Mouse (Mus musculus) hindbrain, embryonic 15.5 days (tissue): ENCODE results near the gene Pfn1. TPM values are rescaled to one million over a fixed set of nuclear protein-coding genes. Genes with fewer than 3 reads are reported as not detected.

Source experiments
- ATAC-seq: fragments of 200-750 bp; cut with Nextera tagmentation; 2 replicates; pipeline ENCODE4 v1.8.0; 2017; ENCODE audit warnings: low read depth, moderate number of reproducible peaks, moderate TSS enrichment; ENCODE audit not compliant: low FRiP score
- H3K27ac ChIP-seq: fragments of 300-500 bp; sonication (generic); replicated peaks from 2 replicates; pipeline ENCODE4 v1.5.1; 2015; ENCODE audit warnings: mild to moderate bottlenecking, inconsistent platforms
- H3K27me3 ChIP-seq: fragments of 300-500 bp; sonication (generic); 2 replicates; pipeline ENCODE4 v1.6.1; 2015; ENCODE audit warnings: control low read depth, inconsistent platforms
- H3K36me3 ChIP-seq: fragments of 300-500 bp; sonication (generic); 2 replicates; pipeline ENCODE4 v1.6.1; 2015; ENCODE audit warnings: control low read depth, inconsistent platforms
- H3K4me1 ChIP-seq: fragments of 300-500 bp; sonication (generic); replicated peaks from 2 replicates; pipeline ENCODE4 v1.6.1; 2015; ENCODE audit warnings: control low read depth, inconsistent platforms
- H3K4me2 ChIP-seq: fragments of 300-500 bp; sonication (generic); 2 replicates; pipeline ENCODE4 v1.6.1; 2015; ENCODE audit warnings: moderate library complexity, mild to moderate bottlenecking, inconsistent platforms
- H3K4me3 ChIP-seq: fragments of 300-500 bp; sonication (generic); 2 replicates; pipeline ENCODE4 v1.5.1; 2015; ENCODE audit warnings: mild to moderate bottlenecking, inconsistent platforms
- H3K9ac ChIP-seq: fragments of 300-500 bp; sonication (generic); 2 replicates; pipeline ENCODE4 v1.6.1; 2015; ENCODE audit warnings: inconsistent platforms
- H3K9me3 ChIP-seq: fragments of 300-500 bp; sonication (generic); 2 replicates; pipeline ENCODE4 v1.6.1; 2016; ENCODE audit warnings: control low read depth, inconsistent platforms
- WGBS: fragments of 180-500 bp; shearing (Covaris S2); methylation state at CpG from one replicate; pipeline ENCODE4 v1.1.7; 2015; 5-methylcytosine and 5-hydroxymethylcytosine counted together
- polyA plus RNA-seq: library from polyadenylated mRNA; unstranded; fragments of >200 nt; fragmentation: Nextera tagmentation; extraction: Ambion mirVana; gene quantifications from 2 replicates; pipeline ENCODE4 v1.2.1, GENCODE M21; 2015

Gene Pfn1
- polyA plus RNA-seq, 1 experiment from 2014 or later, result 792 TPM

DNA sequence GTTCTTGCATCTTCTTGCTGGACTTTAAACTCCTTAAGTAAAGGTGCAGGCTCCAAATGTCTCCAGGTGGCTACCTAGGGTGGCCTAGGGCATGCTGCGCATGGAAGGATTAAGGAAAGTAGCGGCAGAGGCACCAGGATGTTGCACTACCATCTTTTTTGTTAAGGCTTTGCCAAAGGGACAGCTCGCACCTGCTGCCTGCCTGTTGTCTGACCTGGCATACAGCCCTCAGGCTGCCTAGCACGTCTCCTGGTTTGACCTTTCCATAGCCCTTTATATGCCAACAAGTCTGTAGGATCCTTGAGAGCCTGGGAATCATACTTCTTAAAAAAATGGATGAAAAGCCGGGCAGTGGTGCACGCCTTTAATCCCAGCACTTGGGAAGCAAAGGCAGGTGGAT is 11.4 kb downstream of the Pfn1 start:
- Histone ChIP-seq H3K4me1 (peaks cover 23% of the 10 kb centered on the region), H3K27me3 (no peaks in the 10 kb centered on the region), H3K9me3 (no peaks in the 10 kb centered on the region), H3K4me3 (no peak overlapping the region), H3K4me2 (no peak overlapping the region), H3K9ac (no peak overlapping the region), H3K27ac (no peak overlapping the region), H3K36me3 (peaks cover 21% of the 10 kb centered on the region)
- 90% methylated on average over 6 of the region's 6 CpGs for WGBS
- no peak for ATAC-seq

DNA sequence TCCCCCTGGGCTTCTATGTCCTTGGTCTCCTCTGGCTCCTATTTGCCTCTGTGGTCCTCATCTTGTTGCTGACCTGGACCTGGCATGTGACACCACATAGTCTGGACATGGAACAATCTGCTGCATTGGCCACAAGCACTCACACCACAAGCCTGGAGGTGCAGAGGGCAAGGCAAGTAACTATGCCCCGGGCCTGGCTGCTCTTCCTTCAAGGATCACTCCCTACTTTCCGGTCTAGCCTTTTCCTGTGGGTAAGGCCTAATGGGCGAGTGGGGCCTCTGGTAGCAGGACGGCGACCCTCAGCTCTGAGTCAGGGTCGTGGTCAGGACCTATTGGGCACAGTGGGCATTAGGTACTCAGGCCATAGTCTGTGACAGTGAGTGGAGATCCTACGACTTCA is 13.2 kb downstream of the Pfn1 start:
- no peaks in the 10 kb centered on the region for H3K27me3 ChIP-seq
- no peak overlapping the region for H3K4me2 ChIP-seq
- no peak overlapping the region for H3K27ac ChIP-seq
- H3K4me1 ChIP-seq, result peaks cover 16% of the 10 kb centered on the region
- WGBS, result 86% methylated on average over 7 of the region's 7 CpGs
- ATAC-seq, result no peak
- no peak overlapping the region for H3K4me3 ChIP-seq
- peaks cover 21% of the 10 kb centered on the region for H3K36me3 ChIP-seq
- H3K9me3 ChIP-seq, result no peaks in the 10 kb centered on the region
- H3K9ac ChIP-seq, result no peak overlapping the region

DNA sequence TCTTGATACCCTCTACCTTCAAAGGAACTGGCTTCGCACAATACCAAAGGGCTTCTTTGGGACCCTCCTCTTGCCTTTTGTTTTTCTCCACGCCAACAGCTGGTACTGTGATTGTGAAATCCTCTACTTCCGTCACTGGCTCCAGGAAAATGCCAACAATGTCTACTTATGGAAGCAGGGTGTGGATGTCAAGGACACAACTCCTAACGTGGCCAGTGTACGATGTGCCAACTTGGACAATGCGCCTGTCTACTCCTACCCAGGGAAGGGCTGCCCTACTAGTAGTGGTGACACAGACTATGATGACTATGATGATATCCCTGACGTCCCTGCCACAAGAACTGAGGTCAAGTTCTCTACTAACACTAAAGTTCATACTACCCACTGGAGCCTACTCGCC is 14.5 kb downstream of the Pfn1 start:
- no peak overlapping the region for H3K9ac ChIP-seq
- no peaks in the 10 kb centered on the region for H3K9me3 ChIP-seq
- H3K4me2 ChIP-seq, result no peak overlapping the region
- no peak for ATAC-seq
- peaks cover 20% of the 10 kb centered on the region for H3K36me3 ChIP-seq
- H3K4me1 ChIP-seq, result peaks cover 3% of the 10 kb centered on the region; the same call in 1 of the 2 replicates
- no peak overlapping the region for H3K27ac ChIP-seq
- H3K27me3 ChIP-seq, result no peaks in the 10 kb centered on the region
- 85% methylated on average over 8 of the region's 8 CpGs for WGBS
- no peak overlapping the region for H3K4me3 ChIP-seq

DNA sequence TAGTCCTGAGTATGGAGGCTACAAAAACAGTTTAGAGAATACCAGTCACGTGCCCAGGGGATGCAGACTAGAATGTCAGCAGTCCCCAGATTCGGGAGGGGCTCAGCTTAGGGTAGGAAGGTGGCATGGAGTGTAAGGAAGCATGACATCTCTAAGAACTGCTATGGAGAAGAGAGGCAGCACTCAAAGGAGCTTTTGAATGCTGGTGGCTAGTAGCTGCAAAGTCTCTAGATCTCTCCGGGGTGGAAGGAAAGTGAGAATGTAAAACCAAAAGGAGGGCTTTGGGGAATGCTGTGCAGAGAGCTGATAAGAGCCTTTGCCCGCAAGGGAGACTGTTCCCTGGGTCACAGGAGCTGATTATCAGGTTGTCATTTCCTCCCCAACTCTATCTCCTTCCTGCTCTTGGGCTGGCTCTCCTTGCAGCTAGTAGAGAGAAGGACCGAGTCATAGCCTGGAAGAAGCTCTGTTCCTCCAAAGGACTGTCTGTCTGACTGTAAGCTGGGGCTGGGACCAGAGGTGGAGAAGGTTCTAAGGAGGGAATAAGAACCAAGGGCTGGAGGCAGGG is 15.6 kb downstream of the Pfn1 start, which contains the start of gene Gp1ba:
Gene Gp1ba (plus strand): TSS at position 409 of the 565 bp plus-strand sequence.
- H3K27me3 ChIP-seq, result no peaks in the 10 kb centered on the region
- H3K27ac ChIP-seq, result no peak within 1 kb of the TSS
- no peak within 1 kb of the TSS for H3K4me2 ChIP-seq
- 59% methylated on average over 5 of the region's 5 CpGs for WGBS
- H3K4me3 ChIP-seq, result no peak within 1 kb of the TSS
- no peaks in the 10 kb centered on the region for H3K4me1 ChIP-seq
- no peak for ATAC-seq
- no peak within 1 kb of the TSS for H3K9ac ChIP-seq
- H3K9me3 ChIP-seq, result no peaks in the 10 kb centered on the region
- peaks cover 9% of the 10 kb centered on the region for H3K36me3 ChIP-seq

GRCm38 (mm10) chr11:70638293-70638692 is 16.2 kb downstream of the Pfn1 start:
- Histone ChIP-seq H3K4me2 (no peak overlapping the region), H3K4me3 (no peak overlapping the region), H3K9me3 (no peaks in the 10 kb centered on the region), H3K27ac (no peak overlapping the region), H3K27me3 (no peaks in the 10 kb centered on the region), H3K9ac (no peak overlapping the region), H3K36me3 (peaks cover 5% of the 10 kb centered on the region), H3K4me1 (no peaks in the 10 kb centered on the region)
- no peak for ATAC-seq
- 83% methylated on average over 1 of the region's 1 CpGs for WGBS

DNA sequence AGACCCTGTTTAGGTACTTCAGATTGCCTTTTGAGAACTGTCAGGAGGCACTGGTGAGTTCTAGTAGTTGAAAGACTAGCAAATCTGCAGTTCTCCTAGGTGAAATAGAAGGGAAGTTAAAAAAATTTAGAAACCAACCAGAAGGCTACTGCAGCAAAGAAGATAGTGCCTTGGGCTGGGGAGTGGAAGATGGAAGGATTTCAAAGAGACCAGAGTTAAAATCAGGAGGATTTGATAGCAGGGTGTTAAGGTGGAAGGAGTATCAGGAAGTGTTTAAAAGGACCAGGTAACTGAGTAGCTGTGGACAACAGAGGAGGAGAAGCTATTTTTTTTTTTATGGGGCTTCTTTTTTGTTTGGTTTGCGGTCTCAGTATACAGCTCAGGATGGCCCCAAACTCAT is 16.7 kb downstream of the Pfn1 start:
- WGBS, result 95% methylated on average over 1 of the region's 1 CpGs
- H3K4me1 ChIP-seq, result no peaks in the 10 kb centered on the region
- H3K9ac ChIP-seq, result no peak overlapping the region
- H3K27me3 ChIP-seq, result no peaks in the 10 kb centered on the region
- H3K9me3 ChIP-seq, result no peaks in the 10 kb centered on the region
- no peak overlapping the region for H3K27ac ChIP-seq
- ATAC-seq, result no peak
- H3K4me3 ChIP-seq, result no peak overlapping the region
- H3K4me2 ChIP-seq, result no peak overlapping the region
- H3K36me3 ChIP-seq, result peaks cover 3% of the 10 kb centered on the region

- no peaks in the 10 kb centered on the region for H3K27me3 ChIP-seq
- no peak for ATAC-seq
- H3K9ac ChIP-seq, result no peak overlapping the region
- WGBS, result 86% methylated on average over 4 of the region's 4 CpGs
- no peaks in the 10 kb centered on the region for H3K36me3 ChIP-seq
- H3K27ac ChIP-seq, result no peak overlapping the region
- no peaks in the 10 kb centered on the region for H3K4me1 ChIP-seq
- H3K4me3 ChIP-seq, result no peak overlapping the region
- no peaks in the 10 kb centered on the region for H3K9me3 ChIP-seq
- no peak overlapping the region for H3K4me2 ChIP-seq
Observed at GRCm38 (mm10) chr11:70635601-70636000, 18.8 kb downstream of the Pfn1 start.

DNA sequence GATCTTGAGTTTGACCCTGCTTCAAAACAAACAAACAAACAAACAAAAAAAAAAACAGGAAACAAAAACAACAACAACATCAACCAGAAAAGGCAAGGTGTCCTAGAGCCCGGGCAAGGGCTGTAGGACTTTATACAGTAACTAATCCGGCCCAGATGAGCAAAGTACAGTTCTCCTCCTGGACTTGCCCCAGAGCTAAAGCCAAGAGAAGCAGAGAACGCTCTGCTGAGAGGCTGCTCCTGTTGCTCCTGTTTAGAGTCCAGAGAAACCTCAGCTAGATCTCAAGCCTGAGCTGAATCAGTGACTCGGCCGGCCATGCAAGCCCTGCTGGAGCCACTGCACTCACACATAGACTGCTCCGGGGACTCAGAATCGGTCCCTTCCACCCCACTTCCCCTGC is 24.3 kb downstream of the Pfn1 start:
- no peak overlapping the region for H3K4me2 ChIP-seq
- no peaks in the 10 kb centered on the region for H3K36me3 ChIP-seq
- no peaks in the 10 kb centered on the region for H3K27me3 ChIP-seq
- no peak for ATAC-seq
- H3K27ac ChIP-seq, result no peak overlapping the region
- H3K9ac ChIP-seq, result no peak overlapping the region
- no peak overlapping the region for H3K4me3 ChIP-seq
- WGBS, result 70% methylated on average over 7 of the region's 7 CpGs
- no peaks in the 10 kb centered on the region for H3K9me3 ChIP-seq
- no peaks in the 10 kb centered on the region for H3K4me1 ChIP-seq

DNA sequence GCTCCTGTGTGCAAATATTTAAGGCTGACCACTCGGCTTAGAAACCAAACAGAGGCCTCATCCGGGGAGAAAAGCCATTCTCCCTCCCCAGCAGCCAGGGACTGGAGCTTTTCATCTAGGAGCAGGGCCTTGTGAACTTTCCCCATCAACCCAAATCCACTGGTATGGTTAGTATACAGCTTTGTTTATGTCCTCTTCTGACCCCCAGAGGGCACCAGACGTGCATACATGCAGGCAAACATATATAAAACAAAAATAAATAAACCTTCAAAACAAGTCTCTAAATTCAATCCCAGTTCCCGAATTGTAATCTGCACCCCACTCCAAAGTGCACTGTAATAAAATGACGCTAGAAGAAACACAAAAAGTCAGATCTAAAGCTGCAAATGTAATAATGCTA is 24.9 kb downstream of the Pfn1 start:
- 58% methylated on average over 5 of the region's 5 CpGs for WGBS
- Histone ChIP-seq H3K27me3 (no peaks in the 10 kb centered on the region), H3K4me2 (no peak overlapping the region), H3K4me3 (no peak overlapping the region), H3K9me3 (no peaks in the 10 kb centered on the region), H3K4me1 (no peaks in the 10 kb centered on the region), H3K9ac (no peak overlapping the region), H3K36me3 (no peaks in the 10 kb centered on the region), H3K27ac (no peak overlapping the region)
- ATAC-seq, result no peak

GRCm38 (mm10) chr11:70628431-70628830 is 26.0 kb downstream of the Pfn1 start:
- Histone ChIP-seq H3K4me3 (no peak overlapping the region), H3K4me1 (no peaks in the 10 kb centered on the region), H3K4me2 (no peak overlapping the region), H3K27ac (no peak overlapping the region), H3K9me3 (no peaks in the 10 kb centered on the region), H3K27me3 (no peaks in the 10 kb centered on the region), H3K9ac (no peak overlapping the region), H3K36me3 (no peaks in the 10 kb centered on the region)
- ATAC-seq, result no peak
- WGBS, result 82% methylated on average over 2 of the region's 2 CpGs

DNA sequence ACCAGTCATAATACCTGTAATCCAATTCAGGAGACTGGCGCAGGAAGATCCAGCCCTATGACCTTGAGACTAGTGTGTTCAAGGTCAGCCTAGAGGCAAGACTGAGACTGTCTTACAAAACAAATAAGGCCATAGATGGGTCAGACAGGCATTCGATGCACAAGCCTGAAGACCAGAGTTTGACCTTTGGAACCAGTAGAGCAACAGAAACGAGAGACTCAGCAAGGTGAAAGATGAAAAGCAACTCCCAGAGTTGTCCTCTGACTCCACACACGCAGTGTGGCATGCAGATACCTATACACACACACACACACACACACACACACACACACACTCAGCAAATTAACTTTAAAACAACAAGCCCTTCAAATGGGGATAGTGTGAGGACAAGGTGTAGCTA is 27.6 kb downstream of the Pfn1 start:
- H3K9ac ChIP-seq, result no peak overlapping the region
- H3K9me3 ChIP-seq, result no peaks in the 10 kb centered on the region
- no peak overlapping the region for H3K27ac ChIP-seq
- H3K4me3 ChIP-seq, result no peak overlapping the region
- H3K27me3 ChIP-seq, result no peaks in the 10 kb centered on the region
- no peak overlapping the region for H3K4me2 ChIP-seq
- H3K36me3 ChIP-seq, result no peaks in the 10 kb centered on the region
- ATAC-seq, result no peak
- H3K4me1 ChIP-seq, result no peaks in the 10 kb centered on the region
- WGBS, result 87% methylated on average over 4 of the region's 4 CpGs

DNA sequence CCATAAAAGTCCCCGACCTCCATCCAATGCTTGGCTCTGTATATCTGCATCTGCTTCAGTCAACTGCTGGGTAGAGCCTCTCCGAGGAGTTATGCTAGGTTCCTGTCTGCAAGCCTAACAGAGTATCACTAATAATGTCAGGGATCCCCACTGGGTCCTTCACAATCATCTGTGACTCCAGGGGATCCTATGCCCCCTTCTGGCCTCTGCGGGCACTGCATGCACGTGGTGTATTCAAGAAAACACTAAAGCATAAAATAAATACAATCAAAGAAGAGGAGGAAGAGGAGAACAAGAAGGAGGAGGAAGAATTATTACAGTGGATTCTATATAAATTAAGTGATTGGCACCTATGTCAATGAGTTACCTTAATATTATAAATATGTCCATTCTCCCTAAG is 29.0 kb downstream of the Pfn1 start:
- Histone ChIP-seq H3K9ac (no peak overlapping the region), H3K27ac (no peak overlapping the region), H3K9me3 (no peaks in the 10 kb centered on the region), H3K4me3 (no peak overlapping the region), H3K36me3 (no peaks in the 10 kb centered on the region), H3K4me1 (no peaks in the 10 kb centered on the region), H3K27me3 (no peaks in the 10 kb centered on the region), H3K4me2 (no peak overlapping the region)
- 48% methylated on average over 4 of the region's 4 CpGs for WGBS
- ATAC-seq, result no peak

- Histone ChIP-seq H3K27ac (no peak overlapping the region), H3K4me3 (no peak overlapping the region), H3K4me2 (no peak overlapping the region), H3K9me3 (no peaks in the 10 kb centered on the region), H3K4me1 (no peaks in the 10 kb centered on the region), H3K36me3 (no peaks in the 10 kb centered on the region), H3K27me3 (no peaks in the 10 kb centered on the region), H3K9ac (no peak overlapping the region)
- no peak for ATAC-seq
- 85% methylated on average over 10 of the region's 10 CpGs for WGBS
Observed at GRCm38 (mm10) chr11:70623053-70623742, 31.2 kb downstream of the Pfn1 start.
